Mouse (Mus musculus) thymus, postnatal 10 days (tissue): ENCODE data around the gene Arl4a.

ENCODE experiments used
- DNase-seq, 2 experiments: peaks; one replicate each; pipeline ENCODE4 v3.0.0; 2021; ENCODE audit warnings: low spot score in 2 of 2

Arl4a gene

DNA sequence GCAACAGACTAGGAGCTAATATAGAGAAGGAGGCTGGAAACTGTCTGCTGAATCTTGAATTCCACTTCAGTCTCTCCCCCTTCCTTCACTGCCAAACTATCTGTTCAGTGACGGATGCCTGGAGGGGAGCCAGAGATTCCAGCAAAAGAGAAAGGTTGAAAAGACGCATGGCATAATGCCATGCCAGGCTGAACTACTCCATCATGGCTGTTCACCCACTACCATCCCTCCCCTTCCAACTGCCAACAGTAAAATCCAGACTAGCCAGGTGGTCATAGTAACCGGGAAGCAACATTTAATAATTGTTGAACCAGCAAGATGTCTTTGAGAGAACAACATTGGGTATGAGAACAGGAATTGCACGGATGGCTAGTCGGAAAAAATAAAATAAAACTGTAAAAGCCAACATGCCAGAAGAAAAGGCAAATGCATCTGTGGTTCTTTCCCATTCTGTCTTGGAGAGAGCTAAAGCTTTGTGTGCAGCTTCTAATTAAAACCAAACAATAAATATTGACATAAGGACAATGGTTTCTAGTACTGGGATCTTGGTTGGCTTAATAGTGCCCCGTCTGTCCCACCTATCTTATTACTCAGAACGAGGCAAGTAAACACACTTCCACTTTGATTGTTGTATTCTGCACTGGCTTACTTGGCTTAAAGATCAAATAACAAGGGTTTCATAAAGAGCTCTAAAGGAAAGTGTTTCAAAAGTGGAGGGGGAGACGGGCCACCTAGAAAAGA lies 79.7 kb downstream of the Arl4a start:
- no peak for DNase-seq

DNA sequence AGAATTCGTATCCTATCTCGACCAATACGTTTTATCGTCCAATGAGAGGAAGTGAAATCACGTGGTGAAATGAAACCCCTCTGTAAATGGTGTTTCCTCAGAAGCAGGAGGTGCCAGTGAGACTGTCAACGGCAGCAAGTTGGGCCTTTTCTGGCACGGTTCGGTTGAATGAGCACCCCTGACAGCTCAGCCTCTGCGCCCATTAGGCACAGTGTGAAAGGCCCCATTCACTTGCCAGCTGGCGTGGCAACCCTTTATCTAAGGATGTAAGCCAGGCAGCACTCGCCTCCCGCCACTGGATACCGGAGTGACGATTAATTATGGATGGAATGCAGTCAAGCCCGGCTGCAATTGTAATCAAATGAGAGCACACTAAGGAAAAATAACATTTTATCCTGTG lies 81.4 kb downstream of the Arl4a start:
- DNase-seq, result no peak
